Mouse (Mus musculus) thymus, adult 2 months (tissue): ENCODE data around the gene Trio. TPM values are rescaled to one million over a fixed set of nuclear protein-coding genes. Genes with fewer than 3 reads are reported as not detected.

Experiments
- DNase-seq: peaks from one replicate; pipeline ENCODE4 v3.0.0; 2021
- H3K27ac ChIP-seq: fragments of 200-500 bp; 2 replicates; pipeline ENCODE4 v1.5.1; 2012; ENCODE audit warnings: low read length, control low read depth; ENCODE audit not compliant: control insufficient read depth, insufficient read depth
- H3K27me3 ChIP-seq: fragments of 200-500 bp; 2 replicates; pipeline ENCODE4 v1.6.1; 2012; ENCODE audit warnings: mild to moderate bottlenecking, low read length, moderate library complexity, mixed read lengths; ENCODE audit not compliant: control insufficient read depth, insufficient read depth
- H3K36me3 ChIP-seq: fragments of 200-500 bp; 2 replicates; pipeline ENCODE4 v1.6.1; 2012; ENCODE audit warnings: mild to moderate bottlenecking, low read length, moderate library complexity; ENCODE audit not compliant: control insufficient read depth, insufficient read depth
- H3K4me1 ChIP-seq: fragments of 200-500 bp; replicated peaks from 2 replicates; pipeline ENCODE4 v1.6.1; 2012; ENCODE audit warnings: low read length; ENCODE audit not compliant: control insufficient read depth, insufficient read depth
- H3K4me3 ChIP-seq: fragments of 200-500 bp; 2 replicates; pipeline ENCODE4 v1.5.1; 2012; ENCODE audit warnings: mild to moderate bottlenecking, low read length, control low read depth, moderate library complexity; ENCODE audit not compliant: control insufficient read depth, insufficient read depth
- CTCF ChIP-seq: fragments of 200-500 bp; IDR thresholded peaks from 2 replicates; pipeline ENCODE4 v1.5.1; 2012; ENCODE audit warnings: mild to moderate bottlenecking, control low read depth, low read length, moderate library complexity, borderline replicate concordance; ENCODE audit not compliant: control insufficient read depth, poor library complexity, insufficient read depth; ENCODE audit errors: extremely low read depth
- POLR2A ChIP-seq: fragments of 200-500 bp; IDR thresholded peaks from 2 replicates; pipeline ENCODE4 v1.6.1; 2012; ENCODE audit warnings: mild to moderate bottlenecking, low read length, control low read depth, moderate library complexity; ENCODE audit not compliant: control insufficient read depth, poor library complexity, insufficient read depth; ENCODE audit errors: extremely low read depth
- WGBS: fragments of 180-500 bp; shearing (Covaris S2); methylation state at CpG from one replicate; pipeline ENCODE4 v1.1.7; 2018; 5-methylcytosine and 5-hydroxymethylcytosine counted together
- polyA plus RNA-seq: library from polyadenylated mRNA; depleted of rRNA; stranded (reverse); fragments of >200 nt; gene quantifications from 2 replicates; pipeline ENCODE4 v1.2.3, GENCODE M21; 2012

Gene Trio
- polyA plus RNA-seq, 1 experiment, result 24.9 TPM

- WGBS, result 3% methylated on average over 11 of the region's 11 CpGs
- peak; percentile 69 for DNase-seq
- H3K27ac ChIP-seq, result peak overlapping the region; percentile 39; the same call in 1 of the 2 replicates
- no peaks in the 10 kb centered on the region; the same call in 1 of the 2 replicates for H3K27me3 ChIP-seq
- H3K4me3 ChIP-seq, result no peak overlapping the region
- H3K36me3 ChIP-seq, result no peaks in the 10 kb centered on the region
- no peak for TF ChIP-seq CTCF
- H3K4me1 ChIP-seq, result peaks cover 30% of the 10 kb centered on the region
Observed at GRCm38 (mm10) chr15:27702031-27702971, 323.3 kb downstream of the Trio start.

- no peak for TF ChIP-seq CTCF
- H3K4me1 ChIP-seq, result peaks cover 15% of the 10 kb centered on the region
- H3K27me3 ChIP-seq, result no peaks in the 10 kb centered on the region
- 91% methylated on average over 5 of the region's 5 CpGs for WGBS
- no peak for DNase-seq
- H3K36me3 ChIP-seq, result no peaks in the 10 kb centered on the region
- no peak overlapping the region for H3K27ac ChIP-seq
- H3K4me3 ChIP-seq, result no peak overlapping the region
Observed at GRCm38 (mm10) chr15:27697632-27698031, 328.0 kb downstream of the Trio start.

DNA sequence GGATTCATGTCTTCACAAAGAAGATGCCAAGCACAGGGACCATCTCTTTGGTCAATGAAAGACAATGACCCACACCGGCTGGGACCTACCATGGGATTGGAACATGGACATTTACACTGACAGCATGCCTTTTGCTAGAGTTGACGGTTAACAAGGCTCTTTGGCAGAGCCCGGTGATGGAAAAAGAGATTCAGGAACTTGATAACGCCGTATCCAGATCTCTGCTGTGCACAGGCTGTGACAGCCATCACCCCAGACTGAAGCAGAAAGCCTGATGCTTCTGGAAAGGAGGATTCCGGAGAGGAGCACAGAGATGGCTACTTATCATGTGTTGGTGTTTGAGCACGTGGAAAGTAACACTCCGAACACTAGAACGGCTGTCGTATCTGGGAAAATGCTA, 332.4 kb downstream of the Trio start:
- H3K4me1 ChIP-seq, result no peaks in the 10 kb centered on the region
- TF ChIP-seq CTCF (no peak), POLR2A (no peak)

DNA sequence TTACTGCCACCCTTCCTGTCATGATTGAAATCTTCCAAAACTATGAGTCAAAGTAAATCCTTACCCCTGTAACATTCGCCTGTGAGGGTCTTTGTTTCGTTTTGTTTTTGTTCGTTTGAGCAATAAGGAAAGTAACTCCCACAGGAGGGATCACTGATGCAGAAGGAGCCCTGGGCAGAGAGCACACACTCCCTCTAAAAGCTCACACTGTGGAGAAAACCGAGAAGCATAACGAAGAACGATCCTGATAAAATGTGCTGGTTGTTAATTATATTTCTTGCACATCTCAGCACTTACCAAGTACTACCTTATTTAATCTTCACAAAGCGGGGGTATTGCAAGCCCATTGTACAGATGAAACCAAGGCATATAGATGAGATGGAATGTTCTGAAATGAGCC, 333.5 kb downstream of the Trio start:
- no peak for DNase-seq
- H3K4me3 ChIP-seq, result no peak overlapping the region
- WGBS, result 92% methylated on average over 7 of the region's 7 CpGs
- H3K27me3 ChIP-seq, result no peaks in the 10 kb centered on the region
- H3K36me3 ChIP-seq, result no peaks in the 10 kb centered on the region
- no peaks in the 10 kb centered on the region for H3K4me1 ChIP-seq
- no peak overlapping the region for H3K27ac ChIP-seq
- TF ChIP-seq CTCF, result no peak
- no peak for TF ChIP-seq POLR2A

More for the DNA sequence above, 332.4 kb downstream of the Trio start:
- Histone ChIP-seq H3K4me3 (no peak overlapping the region), H3K27ac (no peak overlapping the region), H3K36me3 (no peaks in the 10 kb centered on the region), H3K27me3 (no peaks in the 10 kb centered on the region)
- whole genome bisulfite sequencing, result 82% methylated on average over 10 of the region's 10 CpGs
- DNase-seq, result no peak

- Histone ChIP-seq H3K36me3 (no peaks in the 10 kb centered on the region), H3K4me3 (no peak overlapping the region), H3K27me3 (no peaks in the 10 kb centered on the region), H3K27ac (no peak overlapping the region), H3K4me1 (no peaks in the 10 kb centered on the region)
- DNase-seq, result no peak
- TF ChIP-seq POLR2A, result no peak
- no peak for TF ChIP-seq CTCF
- 94% methylated on average over 7 of the region's 7 CpGs for WGBS
Observed at GRCm38 (mm10) chr15:27691213-27691612, 334.4 kb downstream of the Trio start.

- no peaks in the 10 kb centered on the region for H3K36me3 ChIP-seq
- H3K27ac ChIP-seq, result no peak overlapping the region
- 21% methylated on average over 9 of the region's 9 CpGs for WGBS
- no peaks in the 10 kb centered on the region for H3K27me3 ChIP-seq
- H3K4me3 ChIP-seq, result no peak overlapping the region
- no peak for TF ChIP-seq CTCF
- no peak for TF ChIP-seq POLR2A
- H3K4me1 ChIP-seq, result no peaks in the 10 kb centered on the region
- no peak for DNase-seq
Observed at GRCm38 (mm10) chr15:27688041-27688651, 337.5 kb downstream of the Trio start.

DNA sequence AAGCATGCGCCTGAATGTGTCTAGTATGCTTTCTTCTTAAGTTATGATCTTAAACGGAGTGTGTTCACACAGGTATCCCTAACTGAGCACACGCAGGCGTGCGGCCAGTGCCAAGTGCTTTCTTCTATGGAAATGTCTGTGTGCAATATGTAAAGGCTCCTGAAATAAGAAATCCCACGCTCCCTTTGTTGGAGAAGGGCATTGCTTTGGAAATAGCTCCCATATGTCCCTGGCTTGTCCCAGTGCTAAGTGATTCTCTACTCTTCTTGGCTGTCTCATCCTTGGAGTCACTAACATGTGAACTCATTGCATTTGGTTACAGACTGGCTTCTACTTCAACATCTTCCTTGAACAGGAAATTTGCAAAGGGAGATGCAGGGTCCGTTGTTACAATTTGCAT, 340.8 kb downstream of the Trio start:
- WGBS, result 96% methylated on average over 7 of the region's 7 CpGs

More for the DNA sequence above, 340.8 kb downstream of the Trio start:
- Histone ChIP-seq H3K36me3 (no peaks in the 10 kb centered on the region), H3K4me1 (peaks cover 11% of the 10 kb centered on the region), H3K27ac (no peak overlapping the region), H3K4me3 (no peak overlapping the region), H3K27me3 (no peaks in the 10 kb centered on the region)
- TF ChIP-seq POLR2A, result no peak
- no peak for TF ChIP-seq CTCF
- no peak for DNase-seq
